Mouse (Mus musculus) CH12.LX (cell line): ENCODE results near the gene Atpaf1. TPM values are rescaled to one million over a fixed set of nuclear protein-coding genes. Genes with fewer than 3 reads are reported as not detected.

Source experiments
- DNase-seq: peaks from one replicate; pipeline ENCODE4 v3.0.0-alpha.2; 2013; ENCODE audit errors: extremely low read depth
- H3K27ac ChIP-seq: 2 replicates; pipeline ENCODE4 v1.5.1; 2012; ENCODE audit warnings: low read depth, mild to moderate bottlenecking, control low read depth, moderate library complexity; ENCODE audit not compliant: insufficient read depth
- H3K27me3 ChIP-seq: replicated peaks from 2 replicates; pipeline ENCODE3; 2012; ENCODE audit warnings: inconsistent platforms
- H3K36me3 ChIP-seq, 2 experiments: replicated peaks in 1 of 2; 2 replicates each; pipeline versions ENCODE3 to v1.6.1; 2012; ENCODE audit warnings: inconsistent platforms in 1 of 2, low read length in 1 of 2, mild to moderate bottlenecking in 1 of 2, mixed read lengths in 1 of 2, moderate library complexity in 1 of 2; ENCODE audit not compliant: control insufficient read depth in 1 of 2, insufficient read depth in 1 of 2
- H3K4me1 ChIP-seq, 2 experiments: 2 replicates each; pipeline ENCODE4 v1.6.1; 2012; ENCODE audit warnings: inconsistent platforms in 1 of 2, moderate library complexity in 1 of 2; ENCODE audit not compliant: insufficient read depth in 2 of 2, control insufficient read depth in 1 of 2
- H3K4me2 ChIP-seq: 2 replicates; pipeline ENCODE4 v1.6.1; 2012; ENCODE audit warnings: low read depth, mild to moderate bottlenecking, control low read depth; ENCODE audit not compliant: poor library complexity, insufficient read depth, severe bottlenecking
- H3K4me3 ChIP-seq, 3 experiments: fragments of 150-350 bp in 1 of 3; sonication (generic) in 1 of 3; replicated peaks in 1 of 3; 2 replicates each; pipeline versions ENCODE3 to v1.5.1; 2011 to 2012; ENCODE audit warnings: low read depth in 2 of 3, low read length in 2 of 3, mild to moderate bottlenecking in 2 of 3, moderate library complexity in 2 of 3, control low read depth in 1 of 3, improper control_type of control experiment in 1 of 3, inconsistent platforms in 1 of 3, mixed read lengths in 1 of 3; ENCODE audit not compliant: poor library complexity in 1 of 3
- H3K79me2 ChIP-seq: replicated peaks from 2 replicates; pipeline ENCODE4 v1.6.1; 2012; ENCODE audit warnings: mild to moderate bottlenecking, moderate library complexity; ENCODE audit not compliant: control insufficient read depth, poor library complexity, insufficient read depth, severe bottlenecking; ENCODE audit errors: extremely low read depth
- H3K9ac ChIP-seq: 2 replicates; pipeline ENCODE4 v1.6.1; 2012; ENCODE audit warnings: low read depth, mild to moderate bottlenecking, control low read depth, moderate library complexity; ENCODE audit not compliant: insufficient read depth
- H3K9me3 ChIP-seq: replicated peaks from 2 replicates; pipeline ENCODE3; 2012; ENCODE audit warnings: low read length, inconsistent platforms, mixed read lengths
- BHLHE40 ChIP-seq: IDR thresholded peaks from 2 replicates; pipeline ENCODE4 v1.6.1; 2011; ENCODE audit warnings: mild to moderate bottlenecking, low read depth, low read length, improper control_type of control experiment
- CHD2 ChIP-seq: IDR thresholded peaks from 2 replicates; pipeline ENCODE4 v1.6.1; 2011; ENCODE audit warnings: low read length, improper control_type of control experiment
- IRF4 ChIP-seq: IDR thresholded peaks from 2 replicates; pipeline ENCODE4 v1.6.1; 2014; ENCODE audit warnings: low read depth, mild to moderate bottlenecking, inconsistent platforms, low read length, improper control_type of control experiment
- KAT2A ChIP-seq: IDR thresholded peaks from 2 replicates; pipeline ENCODE4 v1.6.1; 2012; ENCODE audit warnings: low read length, improper control_type of control experiment, inconsistent platforms; ENCODE audit not compliant: insufficient replicate concordance
- MAFK ChIP-seq: IDR thresholded peaks from 2 replicates; pipeline ENCODE4 v1.6.1; 2011; ENCODE audit warnings: low read length, improper control_type of control experiment; ENCODE audit not compliant: insufficient replicate concordance
- MAX ChIP-seq: IDR thresholded peaks from 2 replicates; pipeline ENCODE4 v1.6.1; 2011; ENCODE audit warnings: low read length, improper control_type of control experiment
- MYC ChIP-seq: IDR thresholded peaks from 2 replicates; pipeline ENCODE4 v1.6.1; 2011; ENCODE audit warnings: low read depth, mild to moderate bottlenecking, improper control_type of control experiment, low read length
- NRF1 ChIP-seq: IDR thresholded peaks from 2 replicates; pipeline ENCODE4 v1.6.1; 2014; ENCODE audit warnings: low read depth, mild to moderate bottlenecking, inconsistent platforms, low read length, improper control_type of control experiment, moderate library complexity
- POLR2AphosphoS2 ChIP-seq: IDR thresholded peaks from 2 replicates; pipeline ENCODE4 v1.6.1; 2011; ENCODE audit warnings: low read depth, low read length, improper control_type of control experiment
- RAD21 ChIP-seq: IDR thresholded peaks from 2 replicates; pipeline ENCODE4 v1.6.1; 2011; ENCODE audit warnings: low read depth, mild to moderate bottlenecking, low read length, improper control_type of control experiment, moderate library complexity
- SIN3A ChIP-seq: IDR thresholded peaks from 2 replicates; pipeline ENCODE4 v1.6.1; 2012; ENCODE audit warnings: low read length, improper control_type of control experiment, inconsistent platforms
- SMC3 ChIP-seq: IDR thresholded peaks from 2 replicates; pipeline ENCODE4 v1.6.1; 2011; ENCODE audit warnings: low read depth, low read length, improper control_type of control experiment
- TBP ChIP-seq: conservative IDR thresholded peaks from 2 replicates; pipeline ENCODE4 v1.6.1; 2011; ENCODE audit warnings: low read depth, low read length, improper control_type of control experiment
- UBTF ChIP-seq: IDR thresholded peaks from 2 replicates; pipeline ENCODE4 v1.6.1; 2012; ENCODE audit warnings: low read depth, mild to moderate bottlenecking, inconsistent platforms, low read length, improper control_type of control experiment, moderate library complexity
- ZKSCAN1 ChIP-seq: IDR thresholded peaks from 2 replicates; pipeline ENCODE4 v1.6.1; 2012; ENCODE audit warnings: low read depth, inconsistent platforms, low read length, improper control_type of control experiment, borderline replicate concordance
- ZMIZ1 ChIP-seq: IDR thresholded peaks from 2 replicates; pipeline ENCODE4 v1.6.1; 2012; ENCODE audit warnings: low read depth, mild to moderate bottlenecking, inconsistent platforms, low read length, improper control_type of control experiment
- dilution Hi-C: fragments of 300-500 bp; cut with MboI; formaldehyde crosslinking; loops from 2 replicates; pipeline ENCODE4 v1.14.3; 2020; ENCODE audit warnings: low sequenced_read_pairs; ENCODE audit not compliant: extremely low pct_unique_long_range_greater_than_20kb, extremely low pct_ligation_motif_present
- in situ Hi-C: fragments of 300-500 bp; cut with MboI; formaldehyde crosslinking; loops from 3 replicates; pipeline ENCODE4 v1.14.3; 2019; ENCODE audit warnings: low sequenced_read_pairs, low pct_ligation_motif_present, low pct_unique_long_range_greater_than_20kb, mixed read lengths
- polyA plus RNA-seq: library from polyadenylated mRNA; unstranded; fragments of >175 nt; gene quantifications from 2 replicates; pipeline ENCODE4 v1.2.1, GENCODE M21; 2012; ENCODE audit warnings: low read depth; ENCODE audit not compliant: insufficient read length
- total RNA-seq, 2 experiments: library from RNA; depleted of rRNA; stranded (reverse); fragments of 300-350 nt in 1 of 2; fragments of >200 nt in 1 of 2; gene quantifications; 2 replicates each; pipeline ENCODE4 v1.2.3; 2012 to 2014

Gene Atpaf1
- total and polyA plus RNA-seq, 3 experiments = 24.3 to 36.3 (median 27.7) TPM

DNA sequence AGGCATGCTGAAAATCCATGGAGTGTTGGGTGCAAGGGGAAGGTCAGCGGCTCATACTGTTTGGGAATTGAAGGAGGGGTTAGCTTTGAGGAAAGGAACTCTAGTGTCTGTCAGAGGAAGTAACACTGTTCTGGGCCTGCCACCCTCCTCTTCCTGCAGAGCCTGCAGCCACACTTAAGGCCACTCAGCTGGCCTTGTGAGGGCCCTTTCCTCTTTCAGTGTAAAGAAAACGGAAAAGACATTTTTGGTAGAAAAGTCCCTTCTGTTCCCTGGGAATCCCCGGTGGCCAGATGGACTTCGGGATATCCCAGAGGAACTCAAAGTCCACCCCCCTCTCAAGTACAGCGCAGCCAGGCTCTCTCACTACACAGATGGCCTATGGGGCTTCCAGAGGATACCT is 45.9 kb downstream of the Atpaf1 start:
- Histone ChIP-seq H3K9me3 (no peaks in the 10 kb centered on the region), H3K36me3 (peaks cover 46 to 62% of the 10 kb centered on the region in 2 experiments), H3K79me2 (peaks cover 7% of the 10 kb centered on the region; the same call in 1 of the 2 replicates), H3K4me3 (no peak overlapping the region), H3K4me2 (no peak overlapping the region), H3K27me3 (no peaks in the 10 kb centered on the region), H3K9ac (no peak overlapping the region), H3K27ac (no peak overlapping the region), H3K4me1 (peaks cover 7 to 53% of the 10 kb centered on the region in 2 experiments)
- in situ Hi-C loops = no loop called here
- dilution Hi-C loops = no loop called here
- no peak for DNase-seq
- TF ChIP-seq ZKSCAN1 (no peak), MAFK (no peak), IRF4 (no peak), POLR2AphosphoS2 (no peak), ZMIZ1 (no peak), BHLHE40 (no peak), KAT2A (no peak), RAD21 (no peak), UBTF (no peak), CHD2 (no peak), TBP (no peak), SMC3 (no peak), MAX (no peak), NRF1 (no peak), MYC (no peak)

DNA sequence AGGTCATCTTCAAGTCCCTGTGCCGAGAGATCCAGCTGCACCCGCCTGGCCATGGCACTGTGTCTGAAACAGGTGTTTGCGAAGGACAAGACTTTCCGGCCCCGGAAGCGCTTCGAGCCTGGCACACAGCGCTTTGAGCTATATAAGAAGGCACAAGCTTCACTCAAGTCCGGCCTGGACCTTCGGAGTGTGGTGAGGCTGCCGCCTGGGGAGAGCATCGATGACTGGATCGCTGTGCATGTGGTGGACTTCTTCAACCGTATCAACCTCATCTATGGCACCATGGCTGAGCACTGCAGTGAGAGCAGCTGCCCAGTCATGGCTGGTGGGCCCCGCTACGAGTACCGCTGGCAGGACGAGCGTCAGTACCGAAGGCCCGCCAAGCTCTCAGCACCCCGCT is 46.6 kb downstream of the Atpaf1 start:
- Histone ChIP-seq H3K79me2 (peaks cover 7% of the 10 kb centered on the region; the same call in 1 of the 2 replicates), H3K27ac (no peak overlapping the region), H3K9ac (no peak overlapping the region), H3K4me3 (no peak overlapping the region), H3K36me3 (peaks cover 49 to 69% of the 10 kb centered on the region in 2 experiments), H3K4me2 (no peak overlapping the region), H3K4me1 (peaks cover 7 to 53% of the 10 kb centered on the region in 2 experiments), H3K9me3 (no peaks in the 10 kb centered on the region), H3K27me3 (no peaks in the 10 kb centered on the region)
- no peak for DNase-seq
- dilution Hi-C loops (no loop called here), in situ Hi-C loops (no loop called here)
- TF ChIP-seq TBP = no peak
- TF ChIP-seq MAX = no peak
- TF ChIP-seq MAFK = no peak
- no peak for TF ChIP-seq SIN3A
